Mouse (Mus musculus) hindbrain, postnatal 0 days (tissue): ENCODE measurements at regions not wholly inside any gene's neighbourhood (a gene's known extent, or its start where the extent isn't known, plus 50 kb on each side); places are given as distances from the start of the nearest gene placed in this dataset.

ENCODE experiments used
- ATAC-seq: fragments of 200-750 bp; cut with Nextera tagmentation; 2 replicates; pipeline ENCODE4 v1.8.0; 2017; ENCODE audit warnings: mild to moderate bottlenecking, moderate TSS enrichment, moderate library complexity
- DNase-seq: peaks from one replicate; pipeline ENCODE4 v3.0.0-alpha.2; 2015; ENCODE audit warnings: low spot score
- H3K27ac ChIP-seq: fragments of 300-500 bp; sonication (generic); 2 replicates; pipeline ENCODE4 v1.5.1; 2014; ENCODE audit warnings: mild to moderate bottlenecking
- H3K27me3 ChIP-seq: fragments of 300-500 bp; sonication (generic); 2 replicates; pipeline ENCODE4 v1.6.1; 2014; ENCODE audit warnings: low read length, mixed read lengths; ENCODE audit not compliant: insufficient read depth
- H3K36me3 ChIP-seq: fragments of 300-500 bp; sonication (generic); 2 replicates; pipeline ENCODE4 v1.6.1; 2014; ENCODE audit warnings: low read length, mixed read lengths; ENCODE audit not compliant: insufficient read depth
- H3K4me1 ChIP-seq: fragments of 300-500 bp; sonication (generic); 2 replicates; pipeline ENCODE4 v1.6.1; 2014; ENCODE audit warnings: antibody characterized with exemption, low read length, mixed read lengths; ENCODE audit not compliant: insufficient read depth
- H3K4me2 ChIP-seq: fragments of 300-500 bp; sonication (generic); 2 replicates; pipeline ENCODE4 v1.6.1; 2014; ENCODE audit warnings: low read depth, mild to moderate bottlenecking, low read length, moderate library complexity, mixed read lengths
- H3K4me3 ChIP-seq: fragments of 300-500 bp; sonication (generic); 2 replicates; pipeline ENCODE4 v1.5.1; 2014; ENCODE audit warnings: low read length
- H3K9ac ChIP-seq: fragments of 300-500 bp; sonication (generic); replicated peaks from 2 replicates; pipeline ENCODE4 v1.6.1; 2014; ENCODE audit warnings: mild to moderate bottlenecking, low read length, moderate library complexity, mixed read lengths
- H3K9me3 ChIP-seq: fragments of 300-500 bp; sonication (generic); 2 replicates; pipeline ENCODE4 v1.6.1; 2016; ENCODE audit warnings: low read length, mixed read lengths
- CTCF ChIP-seq: IDR thresholded peaks from 2 replicates; pipeline ENCODE4 v1.5.1; 2016; ENCODE audit warnings: antibody characterized with exemption, control low read depth, low read depth
- WGBS: fragments of 180-500 bp; shearing (Covaris S2); extraction: QIAGEN DNeasy Blood & Tissue Kit; methylation state at CpG from one replicate; pipeline ENCODE4 v1.1.7; 2014; 5-methylcytosine and 5-hydroxymethylcytosine counted together

DNA sequence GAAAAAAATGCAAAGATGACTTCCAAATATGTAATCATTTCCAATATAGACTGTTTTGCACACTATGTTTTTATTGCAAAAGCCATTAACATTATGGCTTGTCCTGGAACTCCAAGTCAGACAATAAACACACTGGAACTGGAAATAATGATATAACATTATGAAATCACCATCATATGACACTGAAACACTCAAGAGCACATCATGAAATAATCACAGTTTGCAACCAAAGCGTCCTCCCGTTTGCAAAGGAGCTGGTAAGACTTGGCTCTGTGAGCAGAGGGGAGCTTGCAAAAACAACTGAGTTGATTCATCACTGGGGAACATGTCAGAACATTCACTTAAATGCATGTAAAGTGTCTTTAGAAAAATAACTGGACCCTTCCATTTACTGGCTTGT, 562.1 kb upstream of the Atp2b1 start:
- H3K9ac ChIP-seq, result no peak overlapping the region

DNA sequence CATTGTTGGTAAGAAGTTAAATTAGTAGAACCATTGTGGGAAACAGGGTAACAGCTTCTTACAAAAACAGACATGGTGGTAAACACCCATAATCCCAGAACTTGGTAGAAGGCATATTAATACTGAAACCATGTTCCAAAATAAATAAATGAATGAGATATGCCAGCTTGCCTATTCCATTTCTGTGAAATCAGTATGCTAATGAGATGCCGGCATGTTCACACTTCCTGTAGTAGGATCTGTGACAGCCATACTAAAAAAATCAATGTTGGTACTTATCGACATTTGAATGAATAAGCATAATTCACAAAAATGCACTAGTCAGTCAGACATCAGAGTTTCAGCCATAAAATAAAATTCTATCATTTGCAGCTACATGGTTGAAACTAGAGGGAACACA, 559.7 kb upstream of the Atp2b1 start:
- TF ChIP-seq CTCF, result no peak
- no peak for ATAC-seq
- Histone ChIP-seq H3K9ac (no peak overlapping the region), H3K9me3 (no peaks in the 10 kb centered on the region), H3K27ac (no peak overlapping the region), H3K4me2 (no peak overlapping the region), H3K4me1 (no peaks in the 10 kb centered on the region), H3K4me3 (no peak overlapping the region), H3K36me3 (no peaks in the 10 kb centered on the region), H3K27me3 (no peaks in the 10 kb centered on the region)
- 86% methylated on average over 2 of the region's 2 CpGs for WGBS
- no peak for DNase-seq

More for the DNA sequence above, 562.1 kb upstream of the Atp2b1 start:
- Histone ChIP-seq H3K4me2 (no peak overlapping the region), H3K27me3 (no peaks in the 10 kb centered on the region), H3K36me3 (no peaks in the 10 kb centered on the region), H3K4me1 (no peaks in the 10 kb centered on the region), H3K27ac (no peak overlapping the region), H3K4me3 (no peak overlapping the region), H3K9me3 (no peaks in the 10 kb centered on the region)
- DNase-seq (no peak), ATAC-seq (no peak)
- TF ChIP-seq CTCF, result no peak
- 75% methylated on average over 2 of the region's 2 CpGs for WGBS

DNA sequence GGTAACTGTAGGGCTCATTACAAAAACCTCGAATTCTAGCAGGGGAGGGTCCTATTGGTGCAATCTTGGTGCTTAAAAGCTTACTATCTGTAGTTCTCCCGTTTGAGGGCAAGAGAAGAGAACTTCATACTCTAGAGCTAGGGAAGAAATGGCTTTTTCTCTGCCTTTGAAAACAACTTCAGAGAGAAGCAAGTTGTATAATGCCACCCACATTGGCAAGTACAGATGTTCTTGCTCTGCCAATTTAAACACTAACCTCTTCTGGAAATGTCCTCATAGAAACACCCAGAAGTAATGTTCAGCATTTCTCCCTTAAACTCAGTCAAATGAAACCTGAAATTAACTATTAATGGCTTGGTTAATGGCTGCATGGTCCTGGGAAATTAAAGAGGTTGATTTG, 549.6 kb upstream of the Atp2b1 start:
- no peak for TF ChIP-seq CTCF
- no peak overlapping the region for H3K27ac ChIP-seq
- H3K9ac ChIP-seq, result no peak overlapping the region
- WGBS, result 65% methylated on average over 2 of the region's 2 CpGs
- H3K4me3 ChIP-seq, result no peak overlapping the region
- no peaks in the 10 kb centered on the region for H3K9me3 ChIP-seq
- H3K27me3 ChIP-seq, result no peaks in the 10 kb centered on the region
- DNase-seq, result no peak
- H3K36me3 ChIP-seq, result no peaks in the 10 kb centered on the region
- no peak overlapping the region for H3K4me2 ChIP-seq
- no peak for ATAC-seq
- no peaks in the 10 kb centered on the region for H3K4me1 ChIP-seq

DNA sequence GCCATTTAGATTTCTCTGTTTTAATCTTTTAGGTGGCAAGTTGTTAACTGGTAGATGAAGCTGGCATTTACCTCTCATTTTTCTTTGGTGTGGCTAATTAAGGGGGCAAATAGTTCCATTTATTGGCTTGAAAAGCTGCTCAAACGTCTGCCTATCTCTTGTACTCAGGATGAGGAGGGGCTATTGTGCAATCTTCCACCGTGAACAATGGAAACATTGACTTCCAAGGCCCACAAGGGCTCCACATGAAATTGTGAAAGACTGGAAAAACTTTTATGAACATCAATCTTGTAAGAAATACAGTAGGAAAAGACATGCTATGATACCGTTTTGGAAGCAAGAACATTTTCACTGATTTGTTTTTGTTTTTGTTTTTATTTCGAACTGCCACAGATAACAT, 541.6 kb upstream of the Atp2b1 start:
- no peak overlapping the region for H3K9ac ChIP-seq
- no peak overlapping the region for H3K4me3 ChIP-seq
- no peak overlapping the region for H3K27ac ChIP-seq
- H3K9me3 ChIP-seq, result no peaks in the 10 kb centered on the region
- no peaks in the 10 kb centered on the region for H3K4me1 ChIP-seq
- H3K4me2 ChIP-seq, result no peak overlapping the region
- TF ChIP-seq CTCF, result no peak
- WGBS, result 60% methylated on average over 4 of the region's 4 CpGs
- ATAC-seq (no peak), DNase-seq (no peak)
- H3K36me3 ChIP-seq, result no peaks in the 10 kb centered on the region
- H3K27me3 ChIP-seq, result no peaks in the 10 kb centered on the region

DNA sequence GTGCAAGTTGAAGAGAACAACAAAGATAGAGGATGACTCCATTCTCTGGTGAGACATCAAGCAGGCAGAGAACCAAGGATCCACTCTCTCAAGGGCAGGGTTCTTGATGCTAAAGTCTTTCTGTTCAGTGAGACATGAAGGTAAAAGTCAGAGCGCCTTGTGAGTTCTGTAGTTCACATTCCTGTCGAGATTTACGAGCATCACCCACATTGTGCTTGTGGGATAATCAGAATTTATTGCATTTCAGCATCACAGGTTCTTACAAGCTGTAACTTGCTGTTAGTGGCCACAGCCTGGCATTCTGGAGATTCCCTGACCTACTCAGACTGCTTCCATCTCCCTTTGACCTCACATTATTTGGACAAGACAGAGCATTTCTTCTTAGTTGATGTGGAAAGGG, 540.9 kb upstream of the Atp2b1 start:
- no peaks in the 10 kb centered on the region for H3K9me3 ChIP-seq
- no peak overlapping the region for H3K27ac ChIP-seq
- ATAC-seq, result no peak
- H3K9ac ChIP-seq, result no peak overlapping the region
- 84% methylated on average over 3 of the region's 3 CpGs for WGBS
- H3K36me3 ChIP-seq, result no peaks in the 10 kb centered on the region
- no peaks in the 10 kb centered on the region for H3K4me1 ChIP-seq
- H3K4me2 ChIP-seq, result no peak overlapping the region
- H3K27me3 ChIP-seq, result no peaks in the 10 kb centered on the region
- no peak for DNase-seq
- no peak overlapping the region for H3K4me3 ChIP-seq
- no peak for TF ChIP-seq CTCF

DNA sequence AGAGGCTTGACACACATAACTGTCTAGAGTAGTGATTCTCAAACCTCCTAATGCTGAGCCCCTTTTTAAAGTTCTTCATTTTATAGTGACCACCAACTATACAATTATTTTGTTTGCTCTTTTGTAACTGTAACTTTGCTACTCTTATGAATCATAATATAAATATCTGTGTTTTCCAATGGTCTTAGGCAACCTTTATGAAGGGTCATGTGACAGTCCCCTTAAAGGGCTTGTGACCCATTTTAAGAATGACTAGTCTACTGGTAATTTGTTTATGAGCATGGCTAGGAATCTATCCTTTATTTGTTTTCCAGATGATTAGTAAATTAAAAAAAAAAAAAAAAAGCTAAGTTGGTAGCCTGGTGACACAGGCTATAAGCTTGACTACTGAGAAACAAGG, 539.5 kb upstream of the Atp2b1 start:
- H3K9ac ChIP-seq, result no peak overlapping the region
- TF ChIP-seq CTCF, result no peak
- no peaks in the 10 kb centered on the region for H3K4me1 ChIP-seq
- H3K36me3 ChIP-seq, result no peaks in the 10 kb centered on the region
- DNase-seq, result no peak
- H3K27ac ChIP-seq, result no peak overlapping the region
- H3K4me3 ChIP-seq, result no peak overlapping the region
- no peak for ATAC-seq
- H3K9me3 ChIP-seq, result no peaks in the 10 kb centered on the region
- H3K4me2 ChIP-seq, result no peak overlapping the region
- no peaks in the 10 kb centered on the region for H3K27me3 ChIP-seq

DNA sequence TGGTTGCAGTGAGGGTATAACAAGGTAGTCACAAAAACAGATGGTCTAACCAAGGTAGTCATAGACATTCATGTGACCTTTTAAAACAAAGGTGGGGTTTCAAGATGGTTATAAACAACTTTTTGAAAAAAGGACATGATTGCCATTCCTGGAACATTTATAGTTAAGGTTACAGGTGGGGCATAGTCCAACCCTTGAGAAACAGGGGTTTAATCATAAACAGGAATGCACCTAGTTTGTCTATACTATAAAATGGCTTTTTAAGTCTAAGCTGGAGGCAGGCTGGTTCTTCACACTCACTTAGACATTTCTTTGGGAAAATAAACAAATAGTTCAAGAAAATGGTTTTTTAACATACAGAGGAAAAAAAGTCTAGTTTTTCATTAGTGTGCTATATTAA, 525.7 kb upstream of the Atp2b1 start:
- H3K4me3 ChIP-seq, result no peak overlapping the region
- no peak overlapping the region for H3K4me2 ChIP-seq
- no peak for DNase-seq
- H3K9ac ChIP-seq, result no peak overlapping the region
- H3K27me3 ChIP-seq, result no peaks in the 10 kb centered on the region
- no peaks in the 10 kb centered on the region for H3K36me3 ChIP-seq
- no peak for ATAC-seq
- H3K27ac ChIP-seq, result no peak overlapping the region
- no peak for TF ChIP-seq CTCF
- H3K9me3 ChIP-seq, result no peaks in the 10 kb centered on the region
- no peaks in the 10 kb centered on the region for H3K4me1 ChIP-seq
